Mouse (Mus musculus) cortical plate, adult 2 months (tissue): ENCODE data around the gene Ifitm10.

Source experiments
- CTCF ChIP-seq: fragments of 200-500 bp; IDR thresholded peaks from 2 replicates; pipeline ENCODE4 v1.5.1; 2011; ENCODE audit warnings: mild to moderate bottlenecking, control low read depth, low read length; ENCODE audit not compliant: insufficient read depth; ENCODE audit errors: extremely low read depth
- POLR2A ChIP-seq: fragments of 200-500 bp; IDR thresholded peaks from 2 replicates; pipeline ENCODE4 v1.6.1; 2011; ENCODE audit warnings: mild to moderate bottlenecking, low read length, control low read depth; ENCODE audit not compliant: insufficient read depth; ENCODE audit errors: extremely low read depth

DNA sequence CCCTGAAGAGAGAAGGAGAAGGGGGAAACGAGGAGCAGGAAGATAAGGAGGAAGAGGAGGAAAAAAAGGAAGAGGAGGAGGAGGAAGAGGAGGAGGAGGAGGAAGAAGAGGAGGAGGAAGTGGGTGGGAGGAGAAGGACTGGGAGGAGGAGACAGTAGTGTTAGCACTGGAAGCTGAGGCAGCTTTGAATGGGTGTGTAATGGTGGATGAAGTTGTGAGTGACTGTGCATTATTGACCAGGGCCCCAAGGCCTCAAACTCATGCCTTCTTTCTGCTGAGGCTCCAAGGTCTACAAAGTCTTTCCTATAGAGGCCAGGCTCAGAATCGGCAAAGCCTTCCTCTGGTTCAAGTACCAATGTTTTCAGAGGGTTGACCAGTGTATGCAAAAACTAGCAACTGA lies 48.3 kb upstream of the Ifitm10 start:
- TF ChIP-seq POLR2A (no peak), CTCF (no peak)
